In genomic region chr5:29734831-29735510, GRCm38 (mm10) we compare ENCODE assay signal across 8 mouse cellular contexts. TPM values are rescaled to one million over a fixed set of nuclear protein-coding genes. Genes with fewer than 3 reads are reported as not detected.
DNase-seq lines count a peak whose midpoint lies in the region; ATAC-seq and TF ChIP-seq lines count a peak whose summit lies in the region.

No protein-coding gene starts in this region.

- intact Hi-C loops in gastrocnemius, postnatal 36 days (cut with DNase I), result loop anchor here (10.0 kb wide), 1 partner anchor 280 kb away; the partner anchor contains the start of gene Il6

- TF ChIP-seq RAD21 in CH12.LX (IDR thresholded peaks at IDR 0.05; ENCODE audit: low read depth, low read length), result no peak

- H3K4me1 ChIP-seq in heart, embryonic 14.5 days (ENCODE audit: control insufficient read depth in 2 of 2, insufficient read depth in 2 of 2, low read length in 2 of 2), result peaks cover 0 to 19% of the 10 kb centered on the region in 2 experiments; a peak in 2 of 4 replicates
- peaks cover 12 to 41% of the 10 kb centered on the region in 2 experiments for H3K4me1 ChIP-seq in CH12.LX (ENCODE audit: control insufficient read depth in 1 of 2, insufficient read depth in 2 of 2)
- H3K4me1 ChIP-seq in forebrain, embryonic 10.5 days, result peaks cover 33% of the 10 kb centered on the region
- H3K4me1 ChIP-seq in liver, embryonic 15.5 days (replicated peaks), result peaks cover 40% of the 10 kb centered on the region

- no peak for TF ChIP-seq EP300 in CH12.LX (IDR thresholded peaks at IDR 0.05; ENCODE audit: low read length)

- no peaks in the 10 kb centered on the region for H3K9me3 ChIP-seq in heart, embryonic 14.5 days (ENCODE audit: control insufficient read depth, low read length)
- H3K9me3 ChIP-seq in CH12.LX (replicated peaks; ENCODE audit: low read length), result no peaks in the 10 kb centered on the region
- no peaks in the 10 kb centered on the region for H3K9me3 ChIP-seq in forebrain, embryonic 10.5 days
- no peaks in the 10 kb centered on the region for H3K9me3 ChIP-seq in liver, embryonic 15.5 days (replicated peaks)

- peak overlapping the region; percentile 66 to 93 for H3K4me3 ChIP-seq in heart, embryonic 14.5 days (ENCODE audit: control insufficient read depth in 1 of 2, insufficient read depth in 1 of 2, low read depth in 1 of 2, low read length in 2 of 2)
- H3K4me3 ChIP-seq in CH12.LX (replicated peaks in 1 of 3; ENCODE audit: low read depth in 2 of 3, low read length in 2 of 3, poor library complexity in 1 of 3), result peak overlapping the region; percentile 67 to 99 (median 97)
- peak overlapping the region; percentile 98 for H3K4me3 ChIP-seq in forebrain, embryonic 10.5 days
- peak overlapping the region; percentile 91 for H3K4me3 ChIP-seq in liver, embryonic 15.5 days (replicated peaks)

- in situ Hi-C loops in CH12.LX (cut with MboI; ENCODE audit: low pct_ligation_motif_present, low pct_unique_long_range_greater_than_20kb, low sequenced_read_pairs), result no loop called here

- no peak for TF ChIP-seq CTCF in CH12.LX (conservative IDR thresholded peaks at IDR 0.05 in 1 of 2, IDR thresholded peaks at IDR 0.05 in 1 of 2; ENCODE audit: low read depth in 2 of 2, low read length in 2 of 2)

- H3K36me3 ChIP-seq in heart, embryonic 14.5 days (ENCODE audit: control insufficient read depth, insufficient read depth, low read length), result no peaks in the 10 kb centered on the region
- peaks cover 0 to 8% of the 10 kb centered on the region in 2 experiments for H3K36me3 ChIP-seq in CH12.LX (replicated peaks in 1 of 2; ENCODE audit: control insufficient read depth in 1 of 2, insufficient read depth in 1 of 2, low read length in 1 of 2)
- no peaks in the 10 kb centered on the region for H3K36me3 ChIP-seq in forebrain, embryonic 10.5 days (replicated peaks)
- no peaks in the 10 kb centered on the region for H3K36me3 ChIP-seq in liver, embryonic 15.5 days (replicated peaks)

- H3K27me3 ChIP-seq in heart, embryonic 14.5 days (ENCODE audit: control insufficient read depth, insufficient read depth, low read length), result no peaks in the 10 kb centered on the region
- no peaks in the 10 kb centered on the region for H3K27me3 ChIP-seq in CH12.LX (replicated peaks)
- H3K27me3 ChIP-seq in forebrain, embryonic 10.5 days (ENCODE audit: poor library complexity, severe bottlenecking), result no peaks in the 10 kb centered on the region
- no peaks in the 10 kb centered on the region for H3K27me3 ChIP-seq in liver, embryonic 15.5 days

- no peak for TF ChIP-seq POLR2A in CH12.LX (IDR thresholded peaks at IDR 0.05; ENCODE audit: low read depth, low read length)

- peaks cover 39% of the 10 kb centered on the region for H3K79me2 ChIP-seq in CH12.LX (replicated peaks; ENCODE audit: control insufficient read depth, extremely low read depth, insufficient read depth, poor library complexity, severe bottlenecking)

- H3K27ac ChIP-seq in heart, embryonic 14.5 days (replicated peaks in 1 of 2; ENCODE audit: control insufficient read depth in 1 of 2, insufficient read depth in 1 of 2, low read depth in 2 of 2, low read length in 2 of 2), result peak overlapping the region; percentile 98
- 0 out of 2 replicates have a peak overlapping the region, but pooled peaks have one; percentile 78 for H3K27ac ChIP-seq in CH12.LX (ENCODE audit: insufficient read depth, low read depth)
- peak overlapping the region; percentile 93 for H3K27ac ChIP-seq in forebrain, embryonic 10.5 days
- peak overlapping the region; percentile 95 for H3K27ac ChIP-seq in liver, embryonic 15.5 days (replicated peaks)

- DNase-seq in heart, postnatal 4 days, result no peak
- DNase-seq in CH12.LX (ENCODE audit: extremely low read depth) (no peak), MN1 (ENCODE audit: low spot score) (no peak)
- no peak for DNase-seq in forebrain, embryonic 10.5 days (ENCODE audit: extremely low spot score, low spot score)
- no peak for DNase-seq in urinary bladder, adult 18-20 months (ENCODE audit: low spot score in 2 of 2)
- DNase-seq in gastrocnemius, postnatal 36 days, result no peak

- dilution Hi-C loops in CH12.LX (cut with MboI; ENCODE audit: extremely low pct_ligation_motif_present, extremely low pct_unique_long_range_greater_than_20kb, low sequenced_read_pairs), result no loop called here

- WGBS in heart, embryonic 14.5 days, result 46% methylated on average over 6 of the region's 6 CpGs
- 57% methylated on average over 6 of the region's 6 CpGs for WGBS in forebrain, embryonic 10.5 days
- WGBS in liver, embryonic 15.5 days (ENCODE audit: insufficient replicate concordance), result 30% methylated on average over 6 of the region's 6 CpGs

- peak overlapping the region; percentile 97 for H3K9ac ChIP-seq in heart, embryonic 14.5 days (ENCODE audit: low read length)
- H3K9ac ChIP-seq in CH12.LX (ENCODE audit: insufficient read depth, low read depth), result peak overlapping the region; percentile 69
- H3K9ac ChIP-seq in liver, embryonic 15.5 days, result peak overlapping the region; percentile 92

- H3K4me2 ChIP-seq in heart, embryonic 14.5 days (ENCODE audit: low read length), result peak overlapping the region; percentile 88
- peak overlapping the region; percentile 55 for H3K4me2 ChIP-seq in CH12.LX (ENCODE audit: insufficient read depth, low read depth, poor library complexity, severe bottlenecking)
- H3K4me2 ChIP-seq in liver, embryonic 15.5 days, result peak overlapping the region; percentile 81

- ATAC-seq in heart, embryonic 14.5 days (ENCODE audit: insufficient number of reproducible peaks, insufficient read depth, low FRiP score, low read depth), result no peak
- 0 out of 2 replicates have a peak, but pooled peaks have one; percentile 1 for ATAC-seq in liver, embryonic 15.5 days (ENCODE audit: insufficient read depth)

TF ChIP-seq in CH12.LX, 34 proteins besides CTCF, POLR2A, EP300 and RAD21:
- no peak for TF ChIP-seq MYC (IDR thresholded peaks at IDR 0.05; ENCODE audit: low read depth, low read length)
- TF ChIP-seq NELFE (IDR thresholded peaks at IDR 0.05; ENCODE audit: low read depth, low read length), result no peak
- TF ChIP-seq GABPA (IDR thresholded peaks at IDR 0.05; ENCODE audit: insufficient replicate concordance, low read depth, low read length), result no peak
- TF ChIP-seq MAFK (IDR thresholded peaks at IDR 0.05; ENCODE audit: insufficient replicate concordance, low read length), result no peak

RNA-seq across cellular contexts. Expression of gene Dnajb6, which starts 0.5 kb away (rescaled TPM):
- 85.5 and 90.0 TPM in 2 replicates for polyA plus RNA-seq in heart, embryonic 14.5 days (2014; fragmentation: Nextera tagmentation; extraction: Ambion mirVana)
- total RNA-seq in heart, postnatal 4 days (2021), result 10 to 100 TPM; 73.3 to 79.0 TPM
- 61.1 and 75.8 TPM in 2 replicates for total RNA-seq in CH12.LX (2012; rRNA removed)
- total RNA-seq in CH12.LX (2014; rRNA removed), result 196 and 228 TPM in 2 replicates
- polyA plus RNA-seq in CH12.LX (2012; ENCODE audit: insufficient read length, low read depth), result 117 and 140 TPM in 2 replicates
- polyA plus RNA-seq in forebrain, embryonic 10.5 days (2016; fragmentation: Nextera tagmentation; extraction: Ambion mirVana), result 175 and 181 TPM in 2 replicates
- 71.6 and 81.4 TPM in 2 replicates for polyA plus RNA-seq in liver, embryonic 15.5 days (2015; fragmentation: Nextera tagmentation; extraction: Ambion mirVana)
- 10 to 100 TPM; 62.7 to 66.2 TPM for total RNA-seq in gastrocnemius, postnatal 36 days (2021)

RNA-seq across cellular contexts. Expression of gene Gm5129, which starts 0.8 kb away (rescaled TPM):
- not detected in 2 replicates for polyA plus RNA-seq in heart, embryonic 14.5 days (2014; fragmentation: Nextera tagmentation; extraction: Ambion mirVana)
- not detected for total RNA-seq in heart, postnatal 4 days (2021)
- total RNA-seq in CH12.LX (2012; rRNA removed) (1.3 TPM in 1 of 2 replicates, not detected in the other), CH12.LX (2014; rRNA removed) (not detected in 2 replicates)
- not detected in 2 replicates for polyA plus RNA-seq in CH12.LX (2012; ENCODE audit: insufficient read length, low read depth)
- polyA plus RNA-seq in forebrain, embryonic 10.5 days (2016; fragmentation: Nextera tagmentation; extraction: Ambion mirVana), result not detected in 2 replicates
- polyA plus RNA-seq in liver, embryonic 15.5 days (2015; fragmentation: Nextera tagmentation; extraction: Ambion mirVana), result not detected in 2 replicates
- not detected for total RNA-seq in gastrocnemius, postnatal 36 days (2021)
